Mouse (Mus musculus) CH12.LX (cell line): Measurements from ENCODE around the gene Foxa2. TPM values are rescaled to one million over a fixed set of nuclear protein-coding genes. Genes with fewer than 3 reads are reported as not detected.

Experiments used
- DNase-seq: peaks from one replicate; pipeline ENCODE4 v3.0.0-alpha.2; 2013; ENCODE audit errors: extremely low read depth
- H3K27ac ChIP-seq: 2 replicates; pipeline ENCODE4 v1.5.1; 2012; ENCODE audit warnings: low read depth, mild to moderate bottlenecking, control low read depth, moderate library complexity; ENCODE audit not compliant: insufficient read depth
- H3K27me3 ChIP-seq: replicated peaks from 2 replicates; pipeline ENCODE3; 2012; ENCODE audit warnings: inconsistent platforms
- H3K36me3 ChIP-seq, 2 experiments: replicated peaks in 1 of 2; 2 replicates each; pipeline versions ENCODE3 to v1.6.1; 2012; ENCODE audit warnings: inconsistent platforms in 1 of 2, low read length in 1 of 2, mild to moderate bottlenecking in 1 of 2, mixed read lengths in 1 of 2, moderate library complexity in 1 of 2; ENCODE audit not compliant: control insufficient read depth in 1 of 2, insufficient read depth in 1 of 2
- H3K4me1 ChIP-seq, 2 experiments: 2 replicates each; pipeline ENCODE4 v1.6.1; 2012; ENCODE audit warnings: inconsistent platforms in 1 of 2, moderate library complexity in 1 of 2; ENCODE audit not compliant: insufficient read depth in 2 of 2, control insufficient read depth in 1 of 2
- H3K4me2 ChIP-seq: 2 replicates; pipeline ENCODE4 v1.6.1; 2012; ENCODE audit warnings: low read depth, mild to moderate bottlenecking, control low read depth; ENCODE audit not compliant: poor library complexity, insufficient read depth, severe bottlenecking
- H3K4me3 ChIP-seq, 3 experiments: fragments of 150-350 bp in 1 of 3; sonication (generic) in 1 of 3; replicated peaks in 1 of 3; 2 replicates each; pipeline versions ENCODE3 to v1.5.1; 2011 to 2012; ENCODE audit warnings: low read depth in 2 of 3, low read length in 2 of 3, mild to moderate bottlenecking in 2 of 3, moderate library complexity in 2 of 3, control low read depth in 1 of 3, improper control_type of control experiment in 1 of 3, inconsistent platforms in 1 of 3, mixed read lengths in 1 of 3; ENCODE audit not compliant: poor library complexity in 1 of 3
- H3K79me2 ChIP-seq: replicated peaks from 2 replicates; pipeline ENCODE4 v1.6.1; 2012; ENCODE audit warnings: mild to moderate bottlenecking, moderate library complexity; ENCODE audit not compliant: control insufficient read depth, poor library complexity, insufficient read depth, severe bottlenecking; ENCODE audit errors: extremely low read depth
- H3K9ac ChIP-seq: 2 replicates; pipeline ENCODE4 v1.6.1; 2012; ENCODE audit warnings: low read depth, mild to moderate bottlenecking, control low read depth, moderate library complexity; ENCODE audit not compliant: insufficient read depth
- H3K9me3 ChIP-seq: replicated peaks from 2 replicates; pipeline ENCODE3; 2012; ENCODE audit warnings: low read length, inconsistent platforms, mixed read lengths
- BHLHE40 ChIP-seq: IDR thresholded peaks from 2 replicates; pipeline ENCODE4 v1.6.1; 2011; ENCODE audit warnings: mild to moderate bottlenecking, low read depth, low read length, improper control_type of control experiment
- CHD1 ChIP-seq: IDR thresholded peaks from 2 replicates; pipeline ENCODE4 v1.6.1; 2012; ENCODE audit warnings: low read depth, low read length, improper control_type of control experiment, inconsistent platforms
- CHD2 ChIP-seq: IDR thresholded peaks from 2 replicates; pipeline ENCODE4 v1.6.1; 2011; ENCODE audit warnings: low read length, improper control_type of control experiment
- ELF1 ChIP-seq: IDR thresholded peaks from 2 replicates; pipeline ENCODE4 v1.6.1; 2014; ENCODE audit warnings: low read depth, mild to moderate bottlenecking, inconsistent platforms, low read length, improper control_type of control experiment
- ETS1 ChIP-seq: conservative IDR thresholded peaks from 2 replicates; pipeline ENCODE4 v1.6.1; 2012; ENCODE audit warnings: low read depth, mild to moderate bottlenecking, inconsistent platforms, low read length, improper control_type of control experiment, moderate library complexity
- GABPA ChIP-seq: IDR thresholded peaks from 2 replicates; pipeline ENCODE4 v1.6.1; 2012; ENCODE audit warnings: low read depth, low read length, improper control_type of control experiment, inconsistent platforms; ENCODE audit not compliant: insufficient replicate concordance
- IRF4 ChIP-seq: IDR thresholded peaks from 2 replicates; pipeline ENCODE4 v1.6.1; 2014; ENCODE audit warnings: low read depth, mild to moderate bottlenecking, inconsistent platforms, low read length, improper control_type of control experiment
- KAT2A ChIP-seq: IDR thresholded peaks from 2 replicates; pipeline ENCODE4 v1.6.1; 2012; ENCODE audit warnings: low read length, improper control_type of control experiment, inconsistent platforms; ENCODE audit not compliant: insufficient replicate concordance
- MAFK ChIP-seq: IDR thresholded peaks from 2 replicates; pipeline ENCODE4 v1.6.1; 2011; ENCODE audit warnings: low read length, improper control_type of control experiment; ENCODE audit not compliant: insufficient replicate concordance
- MAX ChIP-seq: IDR thresholded peaks from 2 replicates; pipeline ENCODE4 v1.6.1; 2011; ENCODE audit warnings: low read length, improper control_type of control experiment
- MAZ ChIP-seq: IDR thresholded peaks from 2 replicates; pipeline ENCODE4 v1.6.1; 2012; ENCODE audit warnings: low read depth, mild to moderate bottlenecking, inconsistent platforms, low read length, improper control_type of control experiment, moderate library complexity
- MXI1 ChIP-seq: IDR thresholded peaks from 2 replicates; pipeline ENCODE4 v1.6.1; 2011; ENCODE audit warnings: mild to moderate bottlenecking, low read depth, low read length, improper control_type of control experiment
- MYC ChIP-seq: IDR thresholded peaks from 2 replicates; pipeline ENCODE4 v1.6.1; 2011; ENCODE audit warnings: low read depth, mild to moderate bottlenecking, improper control_type of control experiment, low read length
- NELFE ChIP-seq: IDR thresholded peaks from 2 replicates; pipeline ENCODE4 v1.6.1; 2011; ENCODE audit warnings: low read depth, low read length, improper control_type of control experiment
- POLR2A ChIP-seq: IDR thresholded peaks from 2 replicates; pipeline ENCODE4 v1.6.1; 2011; ENCODE audit warnings: low read depth, mild to moderate bottlenecking, improper control_type of control experiment, low read length
- POLR2AphosphoS2 ChIP-seq: IDR thresholded peaks from 2 replicates; pipeline ENCODE4 v1.6.1; 2011; ENCODE audit warnings: low read depth, low read length, improper control_type of control experiment
- RAD21 ChIP-seq: IDR thresholded peaks from 2 replicates; pipeline ENCODE4 v1.6.1; 2011; ENCODE audit warnings: low read depth, mild to moderate bottlenecking, low read length, improper control_type of control experiment, moderate library complexity
- RCOR1 ChIP-seq: conservative IDR thresholded peaks from 2 replicates; pipeline ENCODE4 v1.6.1; 2012; ENCODE audit warnings: low read depth, mild to moderate bottlenecking, inconsistent platforms, low read length, improper control_type of control experiment
- SMC3 ChIP-seq: IDR thresholded peaks from 2 replicates; pipeline ENCODE4 v1.6.1; 2011; ENCODE audit warnings: low read depth, low read length, improper control_type of control experiment
- TBP ChIP-seq: conservative IDR thresholded peaks from 2 replicates; pipeline ENCODE4 v1.6.1; 2011; ENCODE audit warnings: low read depth, low read length, improper control_type of control experiment
- TCF12 ChIP-seq: IDR thresholded peaks from 2 replicates; pipeline ENCODE4 v1.6.1; 2014; ENCODE audit warnings: low read depth, mild to moderate bottlenecking, inconsistent platforms, low read length, improper control_type of control experiment
- UBTF ChIP-seq: IDR thresholded peaks from 2 replicates; pipeline ENCODE4 v1.6.1; 2012; ENCODE audit warnings: low read depth, mild to moderate bottlenecking, inconsistent platforms, low read length, improper control_type of control experiment, moderate library complexity
- USF1 ChIP-seq: IDR thresholded peaks from 2 replicates; pipeline ENCODE4 v1.6.1; 2014; ENCODE audit warnings: low read depth, mild to moderate bottlenecking, inconsistent platforms, low read length, improper control_type of control experiment
- ZC3H11A ChIP-seq: IDR thresholded peaks from 2 replicates; pipeline ENCODE4 v1.6.1; 2012; ENCODE audit warnings: low read depth, mild to moderate bottlenecking, inconsistent platforms, low read length, improper control_type of control experiment
- ZKSCAN1 ChIP-seq: IDR thresholded peaks from 2 replicates; pipeline ENCODE4 v1.6.1; 2012; ENCODE audit warnings: low read depth, inconsistent platforms, low read length, improper control_type of control experiment, borderline replicate concordance
- dilution Hi-C: fragments of 300-500 bp; cut with MboI; formaldehyde crosslinking; loops from 2 replicates; pipeline ENCODE4 v1.14.3; 2020; ENCODE audit warnings: low sequenced_read_pairs; ENCODE audit not compliant: extremely low pct_unique_long_range_greater_than_20kb, extremely low pct_ligation_motif_present
- in situ Hi-C: fragments of 300-500 bp; cut with MboI; formaldehyde crosslinking; loops from 3 replicates; pipeline ENCODE4 v1.14.3; 2019; ENCODE audit warnings: low sequenced_read_pairs, low pct_ligation_motif_present, low pct_unique_long_range_greater_than_20kb, mixed read lengths
- polyA plus RNA-seq: library from polyadenylated mRNA; unstranded; fragments of >175 nt; gene quantifications from 2 replicates; pipeline ENCODE4 v1.2.1, GENCODE M21; 2012; ENCODE audit warnings: low read depth; ENCODE audit not compliant: insufficient read length
- total RNA-seq, 2 experiments: library from RNA; depleted of rRNA; stranded (reverse); fragments of 300-350 nt in 1 of 2; fragments of >200 nt in 1 of 2; gene quantifications; 2 replicates each; pipeline ENCODE4 v1.2.3; 2012 to 2014

Gene Foxa2
- total and polyA plus RNA-seq, 3 experiments, result not detected

GRCm38 (mm10) chr2:148091657-148092056 is 44.9 kb upstream of the Foxa2 start:
- H3K9me3 ChIP-seq, result no peaks in the 10 kb centered on the region
- H3K79me2 ChIP-seq, result no peaks in the 10 kb centered on the region
- in situ Hi-C loops, result loop anchor here (25.0 kb wide), 1 partner anchor 279 kb away; no protein-coding TSS in a partner anchor
- no peak overlapping the region for H3K4me2 ChIP-seq
- no peak for DNase-seq
- H3K27ac ChIP-seq, result no peak overlapping the region
- dilution Hi-C loops, result no loop called here
- H3K9ac ChIP-seq, result no peak overlapping the region
- no peaks in the 10 kb centered on the region for H3K36me3 ChIP-seq
- no peaks in the 10 kb centered on the region for H3K4me1 ChIP-seq
- H3K4me3 ChIP-seq, result no peak overlapping the region
- peaks cover 28% of the 10 kb centered on the region for H3K27me3 ChIP-seq
- TF ChIP-seq RCOR1 (no peak), MXI1 (no peak), KAT2A (no peak), ZKSCAN1 (no peak), POLR2A (no peak), USF1 (no peak), ETS1 (no peak), POLR2AphosphoS2 (no peak), CHD1 (no peak), TBP (no peak), GABPA (no peak), MYC (no peak), RAD21 (no peak), UBTF (no peak), MAX (no peak), CHD2 (no peak), MAZ (no peak), MAFK (no peak), ZC3H11A (no peak)

DNA sequence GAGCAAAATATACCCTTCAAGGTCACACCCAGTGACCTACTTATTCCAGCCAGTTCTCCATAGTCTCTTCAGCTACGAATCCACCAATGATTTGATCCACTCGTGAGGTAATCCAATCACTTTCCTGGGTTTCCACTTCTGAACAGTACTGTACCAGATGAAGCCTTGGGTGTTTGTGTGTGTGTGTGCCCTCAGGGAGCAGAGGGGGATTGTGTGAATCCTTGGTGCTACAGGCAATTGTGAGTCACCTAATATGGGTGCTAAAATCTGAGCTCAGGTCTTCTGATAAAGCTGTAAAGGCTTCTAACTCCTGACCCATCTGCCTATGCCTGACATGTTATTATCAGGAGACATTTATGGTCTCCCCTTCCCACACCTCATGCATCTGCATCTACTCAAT is 43.3 kb upstream of the Foxa2 start:
- H3K9ac ChIP-seq, result no peak overlapping the region
- H3K4me3 ChIP-seq, result no peak overlapping the region
- no peaks in the 10 kb centered on the region for H3K79me2 ChIP-seq
- H3K4me1 ChIP-seq, result no peaks in the 10 kb centered on the region
- no peaks in the 10 kb centered on the region for H3K36me3 ChIP-seq
- no peak overlapping the region for H3K4me2 ChIP-seq
- TF ChIP-seq TCF12 (no peak), KAT2A (no peak), IRF4 (no peak), SMC3 (no peak), ETS1 (no peak), POLR2AphosphoS2 (no peak), NELFE (no peak), ELF1 (no peak), POLR2A (no peak), BHLHE40 (no peak)
- no peak for DNase-seq
- H3K9me3 ChIP-seq, result no peaks in the 10 kb centered on the region
- H3K27me3 ChIP-seq, result peaks cover 32% of the 10 kb centered on the region
- dilution Hi-C loops (no loop called here), in situ Hi-C loops (loop anchor here (25.0 kb wide), 1 partner anchor 278 kb away; no protein-coding TSS in a partner anchor)
- no peak overlapping the region for H3K27ac ChIP-seq
